Mouse (Mus musculus) heart, adult 11 months (tissue): ENCODE results near the gene Psmb7.

Experiments
- DNase-seq: peaks from one replicate; pipeline ENCODE4 v3.0.0; 2022

Gene Psmb7

DNA sequence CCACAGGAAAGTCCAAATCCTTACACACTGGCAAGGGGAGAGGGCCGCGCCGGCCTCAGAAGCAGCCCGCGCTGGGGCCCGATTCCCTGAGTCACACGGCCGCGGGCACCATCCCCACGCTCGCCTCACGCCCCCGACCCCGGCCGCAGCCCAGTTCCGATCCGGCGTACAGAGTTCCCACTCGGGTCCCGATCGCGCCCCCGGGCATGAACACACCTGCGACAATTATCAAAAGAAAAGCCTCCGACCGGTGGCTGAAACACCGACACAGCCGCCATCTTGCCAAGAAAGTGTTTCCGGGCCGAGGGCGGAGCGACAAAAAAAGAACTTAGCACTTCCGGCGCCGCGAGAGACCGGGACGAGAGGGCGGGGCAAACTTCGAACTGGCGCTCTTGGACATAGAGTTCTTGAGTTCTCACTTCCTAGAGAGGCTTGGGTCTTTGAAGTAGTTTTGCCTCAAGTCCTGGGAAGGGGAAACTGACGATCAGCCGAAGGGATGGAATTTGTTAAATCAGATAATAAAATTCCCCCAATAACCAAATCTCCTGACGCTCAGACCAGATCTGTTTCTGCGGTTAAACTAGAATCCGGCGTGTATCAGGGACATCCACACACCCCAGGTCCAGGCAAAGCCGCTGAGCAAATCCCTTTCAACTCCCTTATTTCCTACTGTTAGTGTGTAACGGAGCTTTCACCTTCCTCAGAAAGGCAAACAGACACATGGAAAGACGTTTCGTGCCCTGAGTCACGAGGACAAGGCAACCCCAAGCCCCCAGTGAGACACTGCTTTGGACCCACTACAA lies at the start of gene Psmb7:
Gene Psmb7, minus strand, starts transcription at position 463 of the 803 bp plus-strand sequence.
- DNase-seq, result peak; percentile 98

DNA sequence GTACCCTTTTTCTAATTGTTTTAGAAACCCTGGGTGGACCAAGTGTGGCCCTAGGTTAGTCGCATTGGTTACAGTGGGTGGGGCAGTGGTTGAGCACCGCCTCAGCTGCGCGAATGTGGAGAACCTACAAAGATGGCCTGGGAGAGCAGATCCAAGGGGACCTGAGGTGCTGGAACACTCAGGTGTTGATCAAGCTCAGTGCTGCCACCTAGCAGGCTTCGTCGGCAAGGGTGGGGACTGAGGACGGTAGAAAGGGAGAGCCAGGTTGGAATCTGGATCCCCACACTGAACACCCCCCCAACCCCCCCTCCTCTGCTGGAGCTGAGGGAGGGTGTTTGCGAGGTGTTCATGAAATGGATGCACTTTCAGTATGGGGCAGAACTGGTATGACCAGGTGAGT lies 47.7 kb upstream of the Psmb7 start:
- DNase-seq, result no peak

DNA sequence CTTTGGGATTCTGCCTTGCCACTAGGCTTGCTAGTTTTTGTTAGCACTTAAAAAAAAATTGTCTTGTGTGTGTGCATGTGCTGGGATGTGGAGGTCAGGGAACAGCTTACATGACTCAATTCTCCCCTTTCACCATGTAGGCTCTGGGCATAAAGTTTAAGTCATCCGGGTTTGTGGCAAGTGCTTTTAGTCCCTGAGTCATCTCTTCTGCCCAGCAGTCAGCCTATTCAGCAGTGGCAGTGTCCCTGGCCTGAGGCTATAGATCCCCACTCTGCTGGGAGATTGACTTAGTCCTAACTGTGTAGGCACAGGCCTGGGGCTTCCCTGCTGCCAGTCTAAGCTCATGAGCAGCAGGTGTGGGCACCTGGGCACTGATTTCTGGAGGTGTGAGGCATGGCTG lies 46.0 kb upstream of the Psmb7 start:
- DNase-seq, result no peak

DNA sequence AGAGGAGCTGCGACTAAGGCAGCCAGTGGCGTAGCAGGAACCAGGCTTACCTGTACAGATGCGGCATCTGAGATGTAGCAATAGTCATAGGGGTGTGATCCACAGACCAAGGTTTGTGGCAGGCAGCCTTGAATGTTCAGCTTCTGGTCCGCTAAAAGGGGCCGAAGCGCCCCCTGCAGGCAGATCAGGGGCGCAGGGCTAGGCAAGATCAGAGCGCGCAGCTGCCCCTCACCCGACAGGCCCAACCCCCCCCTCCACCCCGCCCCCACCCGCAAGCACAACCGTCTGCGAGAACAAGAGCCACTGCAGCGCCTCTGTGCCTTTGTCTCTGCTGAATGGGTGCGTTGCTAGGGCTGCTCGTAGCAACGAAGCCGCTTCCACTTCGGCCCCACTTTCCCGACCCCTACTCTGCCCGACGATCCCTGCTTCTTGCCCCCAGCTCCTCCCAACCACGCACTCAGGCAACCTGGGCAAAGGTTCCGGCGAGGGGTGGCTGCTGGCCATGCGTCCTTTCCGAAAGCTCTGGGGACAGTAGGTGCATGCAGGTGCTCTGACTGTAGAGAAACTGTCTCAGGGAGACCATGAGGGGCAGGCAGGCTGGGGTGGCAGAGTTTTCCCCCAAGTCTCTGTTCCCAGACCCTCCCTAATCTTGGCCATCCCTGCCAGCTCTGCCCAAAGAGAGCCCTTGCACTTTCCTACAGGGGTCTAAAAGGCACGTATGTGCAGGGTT lies 45.1 kb upstream of the Psmb7 start:
- DNase-seq, result no peak

DNA sequence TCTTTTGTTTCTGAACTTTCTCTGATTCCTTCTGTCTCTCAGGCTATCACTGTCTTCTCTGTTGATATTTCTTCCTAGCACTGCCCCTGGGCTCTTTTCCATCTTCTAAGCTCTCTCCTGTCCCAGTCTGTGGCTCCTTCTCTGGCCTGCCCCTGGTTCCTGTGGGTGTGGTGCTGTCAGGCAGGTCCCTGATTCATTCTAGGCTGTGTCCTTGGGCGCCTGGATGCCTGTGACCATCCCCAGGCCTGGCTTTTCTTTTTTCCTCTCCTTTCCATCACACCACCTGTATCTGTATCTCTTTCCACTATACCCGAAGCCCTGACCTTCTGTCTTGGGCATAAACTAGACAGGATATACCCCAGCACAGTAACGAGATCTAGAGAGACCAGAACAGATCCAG lies 41.9 kb upstream of the Psmb7 start:
- no peak for DNase-seq

DNA sequence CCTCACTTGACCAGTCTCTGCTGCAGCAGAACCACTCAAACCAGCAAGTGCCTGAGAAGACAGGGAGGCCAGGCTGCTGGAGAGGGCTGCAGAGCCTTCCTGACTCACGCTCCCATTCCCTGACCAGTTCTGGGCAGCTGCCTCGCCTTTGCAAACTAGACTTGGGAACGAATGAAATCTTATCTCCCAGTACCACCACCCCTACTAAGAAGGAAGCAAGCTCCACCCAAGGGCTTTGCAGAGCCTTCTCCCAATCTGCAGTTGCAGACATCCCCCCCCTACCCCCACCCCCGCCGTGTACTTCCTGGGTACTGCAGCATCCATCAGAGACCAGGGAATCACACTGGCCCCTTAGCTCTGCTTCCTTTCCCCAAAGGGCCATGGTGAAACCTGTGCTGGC lies 39.2 kb upstream of the Psmb7 start:
- DNase-seq, result no peak

DNA sequence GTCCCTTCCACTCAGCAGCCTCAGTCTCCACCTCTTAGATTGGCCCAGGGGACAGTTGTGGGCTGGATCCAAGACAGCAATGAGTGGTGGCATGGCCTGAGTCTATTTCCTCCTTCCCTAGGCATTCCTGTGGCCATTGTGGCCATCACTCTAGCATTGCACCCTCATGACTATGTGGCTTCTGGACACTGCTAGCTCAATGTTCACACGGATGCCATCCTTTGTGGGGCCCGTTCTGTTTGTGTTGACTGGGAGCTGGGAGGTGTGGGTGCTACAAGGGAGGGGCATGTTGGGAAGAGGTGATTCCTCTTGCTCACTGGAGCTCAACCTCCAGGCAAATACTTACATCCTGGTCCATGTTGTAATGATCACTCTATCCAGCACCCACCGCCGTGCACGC lies 38.3 kb upstream of the Psmb7 start:
- DNase-seq, result no peak

DNA sequence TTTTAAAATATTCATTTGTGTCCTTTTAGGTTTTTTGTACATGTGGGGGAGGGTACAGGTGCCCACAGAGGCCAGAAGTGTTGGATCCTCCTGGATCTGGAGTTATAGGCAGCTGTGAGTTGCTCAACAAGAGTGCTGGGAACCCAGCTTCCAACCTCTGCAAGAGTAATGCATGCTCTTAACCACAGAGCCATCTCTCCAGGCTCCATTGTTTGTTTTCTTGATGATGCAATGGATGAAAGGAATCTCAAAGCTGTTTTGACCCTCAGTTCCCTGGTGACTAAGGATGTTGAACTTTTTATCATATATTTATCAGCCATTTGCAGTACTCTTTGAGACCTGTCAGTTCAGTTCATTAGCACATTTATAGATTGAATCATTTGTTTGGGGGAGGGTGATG lies 35.1 kb upstream of the Psmb7 start:
- no peak for DNase-seq

DNA sequence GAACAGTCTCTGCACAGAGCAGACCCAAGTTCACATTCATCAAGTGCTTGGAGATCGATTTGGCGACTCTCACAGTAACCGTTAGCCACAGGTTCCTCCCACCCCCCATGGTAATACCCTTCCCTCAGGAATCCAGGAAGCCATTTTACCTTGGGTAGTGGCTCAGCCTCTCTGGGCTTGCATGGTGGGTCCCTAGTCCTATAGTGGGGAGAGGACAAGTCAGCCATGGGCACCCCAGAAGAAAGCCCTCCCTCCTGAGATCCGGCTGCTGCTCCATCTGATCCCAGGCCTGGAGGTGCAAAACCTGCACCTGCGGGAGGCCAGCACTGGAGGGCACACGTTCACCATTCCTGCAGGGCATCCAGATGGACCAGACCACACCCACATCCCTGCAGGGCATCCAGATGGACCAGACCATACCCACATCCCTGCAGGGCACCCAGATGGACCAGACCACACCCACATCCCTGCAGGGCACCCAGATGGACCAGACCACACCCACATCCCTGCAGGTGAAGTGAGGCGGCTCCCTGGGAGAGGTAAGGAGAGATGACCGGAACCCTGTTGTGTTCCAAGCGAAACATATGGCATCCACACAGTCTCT lies 31.6 kb upstream of the Psmb7 start:
- DNase-seq, result no peak

DNA sequence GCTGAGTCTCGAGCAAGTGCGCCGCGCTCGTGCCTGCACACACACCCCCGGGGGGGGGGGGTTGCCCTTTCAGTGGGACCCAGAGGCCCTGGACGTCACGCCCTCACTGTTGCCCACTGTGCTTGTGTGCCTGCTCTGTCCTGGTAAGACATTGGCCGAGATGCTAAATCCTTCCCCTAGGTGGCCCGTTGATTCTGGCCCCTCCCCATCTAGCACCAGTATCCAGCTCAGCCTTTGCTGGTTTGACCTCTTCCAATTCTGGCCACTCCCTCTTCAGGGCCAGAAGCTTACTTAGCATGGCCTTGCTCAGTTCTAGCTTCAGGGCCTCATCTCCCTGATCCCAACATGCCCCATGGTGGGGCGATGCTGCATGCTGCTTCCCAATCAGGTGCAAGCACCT lies 28.6 kb upstream of the Psmb7 start:
- DNase-seq, result no peak

DNA sequence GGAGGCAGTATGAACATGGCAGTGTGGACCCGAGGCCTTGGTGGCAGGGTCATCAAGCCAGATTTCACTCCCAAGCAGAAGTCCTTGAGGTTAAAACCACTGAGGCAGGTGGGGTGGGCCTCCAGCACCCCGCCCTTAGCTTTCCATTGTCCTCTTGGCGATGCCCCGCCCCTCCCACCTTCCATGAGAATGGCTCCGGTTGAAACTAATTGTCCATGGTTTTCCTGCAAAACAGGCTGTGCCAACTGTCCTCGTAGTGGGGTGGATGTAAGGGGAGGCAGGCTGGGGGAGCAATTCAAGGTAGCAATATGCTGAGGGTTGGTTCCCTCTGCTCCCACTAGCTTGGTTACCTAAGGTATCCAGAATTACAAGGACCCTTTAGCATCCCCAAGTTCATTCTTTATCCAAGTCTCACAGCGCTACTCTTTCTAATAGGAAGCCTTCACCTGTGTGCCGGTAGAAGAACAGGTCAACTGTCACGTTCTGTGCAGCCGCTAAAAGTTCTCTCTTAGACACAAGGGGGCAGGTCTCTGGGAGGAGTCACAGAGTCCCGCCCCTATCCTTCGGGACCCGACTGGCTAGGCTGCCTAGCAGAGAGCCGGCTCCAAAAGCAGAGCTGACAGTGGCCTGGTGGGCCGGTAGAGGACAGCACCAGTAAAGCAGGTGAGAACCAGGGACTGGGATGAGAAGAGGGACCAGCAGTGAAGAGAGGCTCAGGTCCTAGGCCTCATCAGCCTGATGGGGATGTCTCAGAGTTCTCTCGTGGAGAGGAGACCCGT lies 25.1 kb upstream of the Psmb7 start:
- DNase-seq, result no peak

DNA sequence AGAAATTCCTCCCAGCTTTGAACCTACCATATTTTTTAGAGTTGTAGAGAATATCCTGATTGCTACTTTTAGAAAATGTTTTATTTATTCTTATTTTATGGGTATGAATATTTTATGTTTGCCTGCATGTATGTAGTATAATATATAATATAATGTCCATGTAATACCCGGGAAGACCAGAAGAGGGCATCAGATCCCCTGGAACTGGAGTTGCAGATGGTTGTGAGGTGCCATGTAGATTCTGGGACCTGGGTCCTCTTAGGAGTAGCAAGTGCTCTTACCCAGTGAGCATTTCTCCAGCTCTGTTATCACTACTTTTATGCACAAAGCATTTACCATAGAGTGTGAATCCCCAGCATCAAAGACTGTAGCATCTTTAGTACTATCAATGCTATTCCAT lies 17.5 kb upstream of the Psmb7 start:
- DNase-seq, result peak; percentile 27

DNA sequence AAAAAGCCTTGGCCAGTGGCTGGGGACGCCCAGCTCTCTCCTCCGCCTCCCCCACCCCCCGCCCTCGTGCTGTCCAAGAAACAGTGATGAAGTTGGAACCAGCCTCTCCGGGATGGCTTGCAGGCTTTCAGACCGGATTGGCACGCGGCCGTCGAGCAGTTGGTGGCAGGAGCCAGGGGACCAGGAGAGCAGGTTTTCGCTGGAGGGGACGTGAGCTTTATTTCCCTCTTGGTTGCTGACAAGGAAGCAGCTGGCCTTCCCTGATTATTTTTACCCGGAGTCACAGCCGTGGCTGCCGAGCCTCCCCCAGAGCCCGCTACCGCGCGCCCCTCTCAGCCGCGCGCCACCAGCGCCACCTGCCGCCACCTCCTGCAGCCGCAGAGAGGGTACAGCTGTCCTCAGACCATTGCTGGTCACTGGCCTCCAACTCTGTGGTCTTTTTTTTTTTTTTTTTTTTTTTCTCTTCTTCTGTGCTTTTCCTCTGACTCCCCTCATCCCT lies 14.5 kb upstream of the Psmb7 start:
- peak; percentile 97 for DNase-seq

DNA sequence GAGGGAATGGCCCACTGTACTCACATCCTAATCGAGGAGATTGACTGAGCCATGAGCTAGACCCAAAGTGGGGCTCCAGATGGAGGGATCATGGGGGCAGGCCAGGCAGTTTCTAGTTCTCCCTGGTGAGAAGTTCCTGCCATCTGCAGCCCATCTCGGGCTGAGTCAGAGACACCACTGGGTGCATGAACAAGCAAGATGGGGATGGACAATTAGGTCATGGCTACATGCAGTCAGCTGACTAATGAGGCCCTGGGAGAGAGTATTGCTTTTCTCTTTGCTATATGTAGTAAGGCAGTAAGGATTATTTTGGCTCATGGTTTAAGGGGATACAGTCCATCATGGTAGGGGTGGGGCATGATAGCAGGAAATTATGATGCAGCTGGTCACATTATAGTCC lies 9.8 kb upstream of the Psmb7 start:
- no peak for DNase-seq

DNA sequence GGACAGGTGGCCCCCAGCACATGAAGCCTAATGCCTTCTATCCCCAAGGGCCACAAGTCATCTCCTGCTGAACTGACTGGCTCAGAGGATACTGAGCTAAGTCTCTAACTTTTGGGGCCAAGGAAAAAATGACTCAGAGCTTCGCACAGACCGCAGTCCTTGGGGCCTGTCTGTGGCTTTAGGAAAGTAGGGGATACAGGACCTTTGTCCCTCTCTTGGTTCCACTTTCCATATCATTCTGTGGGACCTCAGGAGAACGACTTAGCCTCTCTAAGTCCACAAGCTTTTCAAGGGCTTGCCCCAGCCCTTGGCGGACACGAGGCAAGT lies 9.4 kb upstream of the Psmb7 start:
- no peak for DNase-seq

DNA sequence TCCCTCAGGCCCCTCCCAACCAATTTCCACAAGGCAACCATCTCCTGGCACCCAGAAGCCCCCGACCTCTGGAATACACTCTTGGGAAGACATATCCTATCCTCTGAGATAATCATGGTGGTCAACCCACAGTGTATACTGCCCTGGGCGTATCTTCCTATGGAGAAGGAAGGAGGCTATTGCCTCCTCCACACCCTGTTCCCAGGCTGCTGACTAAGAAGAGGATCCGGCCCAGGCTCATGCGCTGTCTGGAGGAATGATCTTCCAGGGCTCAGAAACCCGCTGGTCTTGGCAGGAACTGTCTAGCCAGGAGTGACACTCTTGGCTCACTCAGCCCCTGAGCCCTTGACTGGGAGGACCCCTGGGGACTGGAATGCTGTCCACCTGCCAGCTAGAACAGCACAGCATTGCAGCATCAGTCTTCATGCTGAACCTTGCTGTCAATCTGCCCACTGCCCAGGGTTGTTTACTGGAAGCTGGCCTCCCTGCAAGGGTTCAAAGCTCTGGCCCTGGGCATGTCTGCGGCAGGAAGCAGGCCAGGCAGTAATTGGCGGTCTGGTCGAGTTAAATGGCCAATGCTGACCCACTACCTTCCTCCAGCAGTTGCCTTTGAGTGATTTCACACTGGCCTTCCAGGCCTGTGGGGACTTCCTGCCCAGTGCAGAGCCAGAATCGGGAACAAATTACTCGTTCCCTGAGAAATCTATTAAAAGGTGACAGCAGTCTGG lies 8.8 kb upstream of the Psmb7 start:
- peak; percentile 92 for DNase-seq

DNA sequence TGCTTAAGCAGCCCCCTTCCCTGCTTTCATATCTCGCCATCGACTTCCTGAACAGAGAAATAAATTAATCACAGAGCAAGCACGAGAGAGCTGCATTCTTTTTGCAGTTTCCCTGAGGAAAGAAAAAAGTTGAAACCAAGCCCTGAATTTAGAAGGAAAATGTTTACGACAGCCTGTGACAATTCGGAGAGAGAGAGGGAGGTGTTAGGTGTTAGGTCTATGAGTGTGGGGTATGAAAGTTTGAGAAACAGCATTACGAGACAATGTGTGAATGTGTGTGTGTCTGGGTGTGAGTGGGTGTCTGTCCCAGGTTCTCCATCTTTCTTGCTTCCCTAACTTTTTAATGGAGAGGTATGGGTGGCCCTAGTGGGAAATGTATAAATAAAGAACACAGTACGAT lies 8.2 kb upstream of the Psmb7 start:
- no peak for DNase-seq

DNA sequence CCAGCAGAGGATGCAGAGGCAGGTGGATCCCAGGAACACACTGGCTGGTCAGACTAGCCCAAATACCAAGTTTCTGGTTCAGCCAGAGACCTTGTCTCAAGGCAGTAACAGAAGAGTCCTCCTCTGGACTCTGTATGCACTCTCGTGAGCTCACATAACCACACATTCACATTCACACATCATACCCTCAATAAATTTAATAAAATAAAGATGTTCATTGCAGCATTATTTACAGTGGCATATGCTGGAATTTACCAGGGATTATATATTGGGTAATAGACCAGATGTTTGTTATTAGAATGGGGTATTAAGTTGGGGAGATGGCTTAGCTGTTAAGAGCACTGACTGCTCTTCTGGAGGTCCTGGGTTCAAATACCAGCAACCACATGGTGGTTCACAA lies 6.5 kb upstream of the Psmb7 start:
- peak; percentile 44 for DNase-seq

DNA sequence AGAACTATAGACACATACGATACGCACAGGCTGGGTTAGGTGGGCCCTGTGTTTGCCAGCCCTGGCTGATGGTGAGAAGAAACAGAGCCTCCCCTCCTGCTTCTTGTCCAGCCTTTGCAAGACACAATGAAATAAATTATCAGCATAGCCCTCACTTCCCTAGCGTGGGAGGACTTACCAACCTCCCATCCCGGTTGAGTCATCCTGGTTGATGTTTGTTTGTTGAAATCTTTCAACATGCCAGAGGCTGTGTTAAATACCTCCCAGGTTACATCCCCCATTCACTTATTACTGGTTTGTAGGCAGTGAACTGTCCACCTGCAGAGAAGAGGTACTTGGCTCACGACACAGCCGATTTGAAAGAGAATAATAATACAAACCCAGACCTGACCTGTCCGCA lies 3.8 kb upstream of the Psmb7 start:
- no peak for DNase-seq

DNA sequence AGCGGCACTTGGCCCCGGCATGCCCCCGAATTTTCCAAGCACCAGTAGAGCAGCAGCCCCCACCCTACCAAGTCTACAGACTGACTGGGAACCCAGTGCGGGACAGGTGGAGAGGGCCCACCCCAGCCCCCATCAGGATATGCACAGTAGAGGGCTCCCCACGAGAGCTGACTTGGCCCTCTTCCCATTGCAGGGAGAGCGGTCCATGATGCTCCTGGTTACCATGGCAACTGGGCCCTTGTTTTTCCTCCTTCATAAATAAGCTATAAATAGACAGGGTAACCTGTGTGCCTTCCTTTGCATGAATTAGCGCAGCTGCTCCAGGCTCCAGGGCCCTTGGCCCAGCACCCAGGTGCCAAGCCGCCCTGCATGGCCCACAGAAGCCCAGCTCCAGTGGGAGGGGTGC lies 3.3 kb upstream of the Psmb7 start:
- DNase-seq, result peak; percentile 82

DNA sequence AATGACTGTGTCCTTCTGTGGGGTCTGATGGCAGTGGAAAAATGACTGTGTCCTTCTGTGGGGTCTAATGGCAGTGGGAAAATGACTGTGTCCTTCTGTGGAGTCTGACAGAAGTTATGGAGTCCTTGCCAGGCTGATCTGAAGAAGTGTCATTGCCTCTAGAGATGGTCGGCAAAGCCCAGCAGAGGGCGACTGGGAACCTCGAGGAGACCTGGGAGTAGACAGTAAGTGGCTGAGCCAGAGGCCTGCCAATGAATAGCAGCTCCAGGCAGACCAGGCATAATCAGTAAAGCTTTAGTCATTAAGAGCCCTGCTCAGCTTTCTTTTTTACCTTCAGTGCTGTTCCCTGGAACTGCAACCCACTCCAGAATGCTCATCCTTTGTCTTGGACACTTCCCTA lies 2.0 kb upstream of the Psmb7 start:
- DNase-seq, result peak; percentile 94

DNA sequence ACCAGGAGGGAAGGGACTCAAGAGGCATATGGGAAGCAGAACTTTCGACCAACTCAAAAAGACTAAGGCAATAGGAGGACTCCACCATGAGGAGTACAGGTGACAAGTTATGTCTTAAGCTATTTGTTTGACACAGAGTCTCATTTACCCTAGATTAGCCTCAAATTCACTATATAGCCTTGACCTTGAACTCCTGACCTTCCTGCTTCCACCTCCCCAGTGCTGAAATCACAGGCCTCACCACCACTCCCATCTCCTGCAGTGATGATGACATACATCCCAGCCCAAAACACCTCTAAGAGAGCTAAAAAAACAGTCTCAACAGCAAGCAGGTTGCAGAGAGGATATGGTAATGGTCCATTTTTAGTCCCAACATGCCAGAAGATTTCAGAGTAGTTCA lies 2.1 kb downstream of the Psmb7 start:
- peak; percentile 34 for DNase-seq
